Mouse (Mus musculus) effector memory CD4-positive, alpha-beta T cell, adult 5 months (primary cell): ENCODE measurements around the gene Gm2004. TPM values are rescaled to one million over a fixed set of nuclear protein-coding genes. Genes with fewer than 3 reads are reported as not detected.

Experiments used
- polyA plus RNA-seq: library from polyadenylated mRNA; unstranded; fragments of 100-300 nt; shearing (Covaris generic); gene quantifications from one replicate; pipeline ENCODE4 v1.2.1, GENCODE M21; 2017

The Gm2004 gene
- not detected for polyA plus RNA-seq

GRCm38 (mm10) chr2:176149725-176150124 lies at the start of gene Gm2004:
Gene Gm2004 (minus strand): TSS chr2:176149825.

Other genes with a start within 250 kb of the Gm2004 start
- 1.1 TPM for gene Zfp966, start 218.7 kb downstream of the Gm2004 start, polyA plus RNA-seq
- not detected for gene Gm2026, start 184.5 kb downstream of the Gm2004 start, polyA plus RNA-seq
- gene 2210418O10Rik, start 76.7 kb upstream of the Gm2004 start, polyA plus RNA-seq: 1.7 TPM
- not detected for gene Gm11009, start 169.7 kb upstream of the Gm2004 start, polyA plus RNA-seq